Comparison of ENCODE assay signal across 27 mouse cellular contexts in genomic region chr5:38869976-38870375, GRCm38 (mm10). TPM values are rescaled to one million over a fixed set of nuclear protein-coding genes. Genes with fewer than 3 reads are reported as not detected.
A peak's percentile ranks its signal among the peaks of the same experiment; 100 is the strongest.
DNase-seq lines count a peak whose midpoint lies in the region; ATAC-seq and TF ChIP-seq lines count a peak whose summit lies in the region.
"Had no signal": no experiment of that assay in that cellular context is flagged by ENCODE, and none has a peak within 500 bp of the region (broad histone marks: within the 10 kb centered on the region; RNA-seq: fewer than 3 reads in every experiment).

No protein-coding gene starts in this region.

- no peaks in the 10 kb centered on the region for H3K4me1 ChIP-seq in lung, embryonic 14.5 days (ENCODE audit: insufficient read depth)
- H3K4me1 ChIP-seq: forebrain, embryonic 13.5 days; neural tube, embryonic 13.5 days had no signal

- no peak overlapping the region for H3K4me3 ChIP-seq in lung, embryonic 14.5 days (ENCODE audit: low read depth, low read length)
- H3K4me3 ChIP-seq: forebrain, embryonic 13.5 days; hindbrain, embryonic 12.5 days; limb, embryonic 12.5 days; myocyte; neural tube, embryonic 13.5 days had no signal

- 60% methylated on average over 9 of the region's 9 CpGs for WGBS in lung, embryonic 14.5 days

- no peak; the same call in 1 of the 2 replicates for ATAC-seq in lung, embryonic 14.5 days (ENCODE audit: insufficient read depth)
- ATAC-seq: forebrain, embryonic 13.5 days; liver, postnatal 0 days; midbrain, embryonic 16.5 days had no signal

- H3K36me3 ChIP-seq in lung, embryonic 14.5 days (ENCODE audit: insufficient read depth) = no peaks in the 10 kb centered on the region
- H3K36me3 ChIP-seq: hindbrain, embryonic 12.5 days; limb, embryonic 12.5 days; neural tube, embryonic 13.5 days had no signal

- TF ChIP-seq CTCF in lung, embryonic 14.5 days (IDR thresholded peaks at IDR 0.05; ENCODE audit: low read depth) = no peak

- no peak overlapping the region for H3K4me2 ChIP-seq in lung, embryonic 14.5 days
- H3K4me2 ChIP-seq: forebrain, embryonic 13.5 days; hindbrain, embryonic 12.5 days; limb, embryonic 12.5 days; liver, embryonic 11.5 days; neural tube, embryonic 13.5 days had no signal

- H3K9ac ChIP-seq in lung, embryonic 14.5 days = no peak overlapping the region
- H3K9ac ChIP-seq: forebrain, embryonic 13.5 days; hindbrain, embryonic 12.5 days; limb, embryonic 12.5 days; liver, postnatal 0 days; neural tube, embryonic 13.5 days had no signal

- no peaks in the 10 kb centered on the region for H3K27me3 ChIP-seq in lung, embryonic 14.5 days (ENCODE audit: insufficient read depth, low read length)
- H3K27me3 ChIP-seq: forebrain, embryonic 13.5 days; hindbrain, embryonic 12.5 days; limb, embryonic 12.5 days; neural tube, embryonic 13.5 days had no signal

- no peaks in the 10 kb centered on the region for H3K9me3 ChIP-seq in lung, embryonic 14.5 days (ENCODE audit: low read depth, low read length)
- H3K9me3 ChIP-seq: forebrain, embryonic 13.5 days; hindbrain, embryonic 12.5 days; limb, embryonic 12.5 days; neural tube, embryonic 13.5 days had no signal

- peak; percentile 62 for DNase-seq in cerebellum, adult 18-20 months
- no peak for DNase-seq in cerebellum, postnatal 10 days
- peak; percentile 53 for DNase-seq in lung, embryonic 14.5 days
- no peak for DNase-seq in lung, adult 18-20 months
- DNase-seq in right cerebral cortex, postnatal 10 days (ENCODE audit: low spot score in 2 of 2) = peak; percentile 25 to 32
- DNase-seq in right cerebral cortex, postnatal 36 days (ENCODE audit: low spot score in 2 of 2) = no peak
- no peak for DNase-seq in adrenal gland, postnatal 4 days (ENCODE audit: low spot score in 2 of 2)
- DNase-seq in urinary bladder, adult 18-20 months (ENCODE audit: low spot score in 2 of 2) = no peak
- DNase-seq: adrenal gland, postnatal 25 days; kidney, adult 18-20 months; layer of hippocampus, adult 9-11 months; liver, postnatal 0 days; retina, postnatal 1 day; thymus, adult 18-20 months; thymus, postnatal 36 days had no signal

- no peak overlapping the region for H3K27ac ChIP-seq in lung, embryonic 14.5 days (ENCODE audit: low read depth)
- H3K27ac ChIP-seq: forebrain, embryonic 13.5 days; hindbrain, embryonic 12.5 days; kidney, postnatal 0 days; limb, embryonic 12.5 days; neural tube, embryonic 13.5 days had no signal

RNA-seq across cellular contexts. Expression of gene Clnk, which starts 6.6 kb away (rescaled TPM):
- polyA plus RNA-seq in lung, embryonic 14.5 days (2014; fragmentation: Nextera tagmentation; extraction: Ambion mirVana) = 0.11 TPM in 1 of 2 replicates, not detected in the other
- not detected for total RNA-seq in adrenal gland, postnatal 4 days (2021)
- total RNA-seq: adrenal gland, postnatal 25 days; gastrocnemius, adult 8-10 months; heart, postnatal 25 days had no signal
- polyA plus RNA-seq: gonadal fat pad, adult 2 months; heart, embryonic 14.5 days; kidney, postnatal 0 days; limb, embryonic 12.5 days; myocyte; neural tube, embryonic 13.5 days had no signal

Comparison
In these comparisons a context has a peak if more than half of its experiments do, and no peak if none do; other contexts are left out.
1. DNase-seq: peak in cerebellum, adult 18-20 months (2 of 2), lung, embryonic 14.5 days (single experiment) and right cerebral cortex, postnatal 10 days (2 of 2); none in cerebellum, postnatal 10 days (0 of 2), lung, adult 18-20 months (0 of 2), right cerebral cortex, postnatal 36 days (0 of 2), adrenal gland, postnatal 4 days (0 of 2) and urinary bladder, adult 18-20 months (0 of 2).